Mouse (Mus musculus) C2C12 (cell line): Measurements from ENCODE around the gene Zbtb8a. TPM values are rescaled to one million over a fixed set of nuclear protein-coding genes. Genes with fewer than 3 reads are reported as not detected.

Source experiments
- H3K27me3 ChIP-seq: one replicate; pipeline ENCODE4 v1.6.1; 2011; ENCODE audit not compliant: control insufficient read depth, insufficient read depth, insufficient read length
- H3K36me3 ChIP-seq: one replicate; pipeline ENCODE4 v1.6.1; 2011; ENCODE audit not compliant: control insufficient read depth, insufficient read depth
- H3K4me3 ChIP-seq: one replicate; pipeline ENCODE4 v1.5.1; 2011; ENCODE audit warnings: mild to moderate bottlenecking, control low read depth; ENCODE audit not compliant: poor library complexity, insufficient read depth, severe bottlenecking
- H3K79me2 ChIP-seq: one replicate; pipeline ENCODE4 v1.6.1; 2011; ENCODE audit not compliant: control insufficient read depth, insufficient read depth
- H3K79me3 ChIP-seq: one replicate; pipeline ENCODE4 v1.6.1; 2011; ENCODE audit warnings: low read depth, control low read depth
- H3ac ChIP-seq: one replicate; pipeline ENCODE3; 2011; ENCODE audit warnings: low read depth; ENCODE audit not compliant: control insufficient read depth, insufficient read length
- CEBPB ChIP-seq: IDR thresholded peaks from one replicate; pipeline ENCODE4 v1.6.1; 2011; ENCODE audit warnings: low read depth, mild to moderate bottlenecking, control low read depth, moderate library complexity
- CTCF ChIP-seq: IDR thresholded peaks from one replicate; pipeline ENCODE4 v1.5.1; 2011; ENCODE audit not compliant: control insufficient read depth, insufficient read depth, insufficient read length
- FOSL1 ChIP-seq: IDR thresholded peaks from one replicate; pipeline ENCODE4 v1.8.0; 2011; ENCODE audit warnings: mild to moderate bottlenecking, low read length; ENCODE audit not compliant: poor library complexity, insufficient read depth, severe bottlenecking
- MAX ChIP-seq: IDR thresholded peaks from one replicate; pipeline ENCODE4 v1.6.1; 2011; ENCODE audit warnings: mild to moderate bottlenecking, control low read depth
- MYOD1 ChIP-seq: IDR thresholded peaks from one replicate; pipeline ENCODE4 v1.6.1; 2011; ENCODE audit warnings: low read depth; ENCODE audit not compliant: control insufficient read depth, insufficient read length
- MYOG ChIP-seq: IDR thresholded peaks from one replicate; pipeline ENCODE4 v1.6.1; 2011; ENCODE audit not compliant: control insufficient read depth, insufficient read length; ENCODE audit errors: extremely low read depth
- USF1 ChIP-seq: IDR thresholded peaks from one replicate; pipeline ENCODE4 v1.6.1; 2011; ENCODE audit warnings: low read depth, mild to moderate bottlenecking, control low read depth, moderate library complexity
- polyA plus RNA-seq: library from polyadenylated mRNA; unstranded; fragments of >200 nt; fragmentation: generic; extraction: Trizol; gene quantifications from one replicate; pipeline ENCODE4 v1.2.1, GENCODE M21; 2012; ENCODE audit warnings: missing spikeins

Gene Zbtb8a
- polyA plus RNA-seq, 1 experiment = 4.6 TPM

DNA sequence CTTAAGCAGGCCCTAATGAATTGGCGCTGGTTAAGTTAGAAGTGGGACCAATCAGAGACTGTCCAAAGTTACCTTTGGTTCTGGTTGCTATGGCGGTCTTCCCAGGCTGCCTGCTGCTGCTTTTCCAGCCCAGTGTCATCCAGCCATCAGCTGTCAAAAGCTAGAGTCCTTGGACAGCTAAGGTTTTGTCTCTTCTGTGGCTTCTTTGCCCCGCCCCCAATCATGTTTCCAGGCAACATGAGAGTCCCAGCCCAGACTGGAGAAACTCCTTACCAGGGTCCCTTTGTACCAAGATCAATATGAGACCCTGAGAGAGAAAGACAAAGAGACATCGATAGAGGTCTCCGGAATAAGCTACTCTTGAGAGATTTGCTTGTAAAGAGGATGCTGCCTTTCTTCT lies 10.5 kb upstream of the Zbtb8a start:
- no peaks in the 10 kb centered on the region for H3K27me3 ChIP-seq
- H3K36me3 ChIP-seq = no peaks in the 10 kb centered on the region
- no peak for TF ChIP-seq MYOD1
- H3K4me3 ChIP-seq = no peak overlapping the region
- no peaks in the 10 kb centered on the region for H3K79me3 ChIP-seq
- H3ac ChIP-seq = no peak overlapping the region
- no peaks in the 10 kb centered on the region for H3K79me2 ChIP-seq

DNA sequence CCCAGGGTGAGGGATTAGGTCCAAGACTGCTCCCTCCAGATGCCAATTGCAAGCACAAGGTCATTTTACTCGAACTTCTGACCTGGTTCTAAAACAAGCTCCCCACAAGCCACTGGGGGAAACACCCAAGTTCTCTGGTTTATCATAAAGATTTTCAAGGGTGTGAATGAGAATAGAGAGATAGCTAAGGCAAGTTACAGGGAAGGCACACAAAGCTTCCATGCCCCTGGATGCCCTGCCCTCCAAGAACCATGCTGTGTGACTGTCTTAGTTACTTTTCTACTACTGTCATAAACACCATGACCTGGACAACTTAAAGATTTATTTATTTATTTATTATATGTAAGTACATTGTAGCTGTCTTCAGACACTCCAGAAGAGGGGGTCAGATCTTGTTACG lies 9.1 kb upstream of the Zbtb8a start:
- H3K36me3 ChIP-seq = no peaks in the 10 kb centered on the region
- no peaks in the 10 kb centered on the region for H3K79me2 ChIP-seq
- no peak for TF ChIP-seq CEBPB
- TF ChIP-seq FOSL1 = no peak
- no peak for TF ChIP-seq CTCF
- TF ChIP-seq MYOD1 = no peak
- TF ChIP-seq MYOG = no peak
- TF ChIP-seq MAX = no peak
- TF ChIP-seq USF1 = no peak
- H3K4me3 ChIP-seq = no peak overlapping the region
- no peak overlapping the region for H3ac ChIP-seq
- no peaks in the 10 kb centered on the region for H3K79me3 ChIP-seq
- H3K27me3 ChIP-seq = no peaks in the 10 kb centered on the region

DNA sequence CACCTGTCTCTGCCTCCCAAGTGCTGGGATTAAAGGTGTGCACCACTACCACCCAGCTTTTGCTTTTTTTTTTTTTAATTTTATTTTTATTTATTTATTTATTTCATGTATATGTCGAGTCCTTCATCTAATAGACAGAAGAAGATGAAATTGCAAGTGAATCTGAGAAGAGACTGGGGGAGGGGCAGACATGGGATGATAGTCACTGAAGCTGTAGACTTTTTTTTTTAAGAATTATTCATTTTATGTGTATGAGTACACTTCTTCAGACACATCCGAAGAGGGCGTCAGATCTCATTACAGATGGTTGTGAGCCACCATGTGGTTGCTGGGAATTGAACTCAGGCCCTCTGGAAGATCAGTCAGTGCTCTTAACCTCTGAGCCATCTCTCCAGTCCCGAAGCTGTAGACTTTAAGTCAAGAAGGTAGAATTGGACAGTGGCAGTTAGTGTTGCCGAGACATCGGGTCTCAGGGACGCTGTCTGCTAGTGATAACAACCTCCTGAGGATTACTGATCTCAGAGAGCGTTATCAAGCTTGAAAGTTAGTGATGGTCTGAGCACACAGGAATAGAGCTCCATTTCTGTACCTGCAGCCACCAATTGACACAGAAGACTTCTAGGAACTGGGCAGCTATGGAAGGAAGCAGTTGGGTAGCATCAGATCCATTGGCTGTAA lies 8.5 kb upstream of the Zbtb8a start:
- TF ChIP-seq MYOD1 (no peak), CTCF (no peak), MAX (no peak), USF1 (no peak), FOSL1 (no peak), CEBPB (no peak), MYOG (no peak)
- no peaks in the 10 kb centered on the region for H3K79me2 ChIP-seq
- H3K36me3 ChIP-seq = no peaks in the 10 kb centered on the region
- no peaks in the 10 kb centered on the region for H3K27me3 ChIP-seq
- no peaks in the 10 kb centered on the region for H3K79me3 ChIP-seq
- no peak overlapping the region for H3K4me3 ChIP-seq
- no peak overlapping the region for H3ac ChIP-seq

- Histone ChIP-seq H3K79me3 (no peaks in the 10 kb centered on the region), H3K27me3 (no peaks in the 10 kb centered on the region), H3K4me3 (no peak overlapping the region), H3K79me2 (no peaks in the 10 kb centered on the region), H3K36me3 (no peaks in the 10 kb centered on the region), H3ac (no peak overlapping the region)
- TF ChIP-seq MYOD1 (no peak), CTCF (no peak), MYOG (no peak), MAX (no peak), USF1 (no peak), CEBPB (no peak), FOSL1 (no peak)
Observed at GRCm38 (mm10) chr4:129385685-129386084, 7.8 kb upstream of the Zbtb8a start.

GRCm38 (mm10) chr4:129384440-129384839 lies 6.5 kb upstream of the Zbtb8a start:
- Histone ChIP-seq H3K36me3 (no peaks in the 10 kb centered on the region), H3K27me3 (no peaks in the 10 kb centered on the region), H3K79me2 (no peaks in the 10 kb centered on the region), H3ac (no peak overlapping the region), H3K79me3 (no peaks in the 10 kb centered on the region), H3K4me3 (no peak overlapping the region)
- TF ChIP-seq CTCF (no peak), MAX (no peak), MYOG (no peak), USF1 (no peak), MYOD1 (no peak), CEBPB (no peak)

DNA sequence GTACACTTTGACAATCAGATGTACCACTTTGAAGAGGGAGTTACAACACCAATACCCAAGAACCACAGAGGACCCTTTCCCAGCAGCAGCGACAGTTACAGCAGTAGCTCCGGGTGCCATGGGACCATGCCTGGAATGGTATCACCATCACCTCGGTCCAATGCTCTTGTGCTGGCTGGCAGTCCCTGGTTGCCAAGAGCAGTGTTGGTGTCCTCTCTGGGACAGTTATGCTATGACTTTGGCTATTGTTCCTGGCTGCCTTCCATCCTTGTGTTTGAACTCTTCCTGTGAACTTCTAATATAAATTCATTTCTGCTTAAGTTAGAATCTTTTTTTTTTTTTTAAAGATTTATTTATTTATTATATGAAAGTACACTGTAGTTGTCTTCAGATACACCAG lies 5.7 kb upstream of the Zbtb8a start:
- Histone ChIP-seq H3K79me2 (no peaks in the 10 kb centered on the region), H3K79me3 (no peaks in the 10 kb centered on the region), H3K27me3 (no peaks in the 10 kb centered on the region), H3K36me3 (no peaks in the 10 kb centered on the region), H3ac (no peak overlapping the region), H3K4me3 (no peak overlapping the region)
- no peak for TF ChIP-seq MYOD1
- no peak for TF ChIP-seq CTCF
- TF ChIP-seq FOSL1 = no peak
- TF ChIP-seq CEBPB = no peak
- TF ChIP-seq MAX = no peak
- TF ChIP-seq USF1 = no peak
- TF ChIP-seq MYOG = no peak
